Mouse (Mus musculus): ENCODE measurements around the gene Tnfsf13.

Tnfsf13 gene

GRCm38 (mm10) chr11:69645860-69646259, 39.7 kb downstream of the Tnfsf13 start:
- DNase-seq = no peak

GRCm38 (mm10) chr11:69635471-69635870, 50.1 kb downstream of the Tnfsf13 start:
- DNase-seq = no peak

GRCm38 (mm10) chr11:69633128-69633866, 52.3 kb downstream of the Tnfsf13 start:
- peak; percentile 79 for DNase-seq

Measured in lung, postnatal 10 days (tissue).